Mouse (Mus musculus) MEL (cell line): ENCODE data around the gene Krtap28-13. TPM values are rescaled to one million over a fixed set of nuclear protein-coding genes. Genes with fewer than 3 reads are reported as not detected.

ENCODE experiments used
- DNase-seq: peaks from one replicate; pipeline ENCODE4 v3.0.0; 2011; ENCODE audit warnings: low read depth, low spot score
- H3K27ac ChIP-seq: 2 replicates; pipeline ENCODE4 v1.5.1; 2012; ENCODE audit warnings: low read depth, mild to moderate bottlenecking, control low read depth, low read length, moderate library complexity; ENCODE audit not compliant: control insufficient read depth
- H3K27me3 ChIP-seq, 2 experiments: fragments of 150-350 bp in 1 of 2; sonication (generic) in 1 of 2; 2 replicates each; pipeline ENCODE4 v1.6.1; 2012; ENCODE audit warnings: low read length in 2 of 2, mild to moderate bottlenecking in 2 of 2, improper control_type of control experiment in 1 of 2, moderate library complexity in 1 of 2; ENCODE audit not compliant: insufficient read depth in 2 of 2, control insufficient read depth in 1 of 2
- H3K36me3 ChIP-seq, 2 experiments: 2 replicates each; pipeline ENCODE4 v1.6.1; 2012 to 2014; ENCODE audit warnings: low read length in 2 of 2, improper control_type of control experiment in 1 of 2, inconsistent platforms in 1 of 2, mild to moderate bottlenecking in 1 of 2; ENCODE audit not compliant: insufficient read depth in 2 of 2, control insufficient read depth in 1 of 2
- H3K4me1 ChIP-seq, 2 experiments: fragments of 150-350 bp in 1 of 2; sonication (generic) in 1 of 2; 2 replicates each; pipeline ENCODE4 v1.6.1; 2012; ENCODE audit warnings: low read length in 2 of 2, improper control_type of control experiment in 1 of 2, mild to moderate bottlenecking in 1 of 2; ENCODE audit not compliant: insufficient read depth in 2 of 2, control insufficient read depth in 1 of 2
- H3K4me3 ChIP-seq, 2 experiments: fragments of 150-350 bp in 1 of 2; sonication (generic) in 1 of 2; 2 replicates each; pipeline ENCODE4 v1.5.1; 2012; ENCODE audit warnings: low read depth in 2 of 2, low read length in 2 of 2, mild to moderate bottlenecking in 2 of 2, moderate library complexity in 2 of 2, control low read depth in 1 of 2, improper control_type of control experiment in 1 of 2; ENCODE audit not compliant: control insufficient read depth in 1 of 2, insufficient read depth in 1 of 2
- H3K79me2 ChIP-seq: 2 replicates; pipeline ENCODE4 v1.6.1; 2012; ENCODE audit warnings: mild to moderate bottlenecking, low read length, moderate library complexity; ENCODE audit not compliant: control insufficient read depth, poor library complexity, insufficient read depth
- H3K9ac ChIP-seq: 2 replicates; pipeline ENCODE4 v1.6.1; 2012; ENCODE audit warnings: low read depth, mild to moderate bottlenecking, control low read depth, low read length, moderate library complexity; ENCODE audit not compliant: control insufficient read depth, poor library complexity, severe bottlenecking
- H3K9me3 ChIP-seq: fragments of 150-350 bp; sonication (generic); replicated peaks from 2 replicates; pipeline ENCODE4 v1.6.1; 2012; ENCODE audit warnings: mild to moderate bottlenecking, low read length, improper control_type of control experiment, moderate library complexity; ENCODE audit not compliant: insufficient read depth
- BHLHE40 ChIP-seq: IDR thresholded peaks from 2 replicates; pipeline ENCODE4 v1.6.1; 2012; ENCODE audit warnings: low read depth, mild to moderate bottlenecking, inconsistent platforms, low read length, improper control_type of control experiment, borderline replicate concordance
- CHD2 ChIP-seq: IDR thresholded peaks from 2 replicates; pipeline ENCODE4 v1.6.1; 2011; ENCODE audit warnings: low read length, improper control_type of control experiment
- CTCF ChIP-seq, 3 experiments: IDR thresholded peaks in 2 of 3; conservative IDR thresholded peaks in 1 of 3; 2 replicates each; pipeline ENCODE4 v1.5.1; 2011 to 2012; ENCODE audit warnings: low read length in 3 of 3, low read depth in 2 of 3, mild to moderate bottlenecking in 2 of 3, improper control_type of control experiment in 1 of 3, inconsistent platforms in 1 of 3, mixed read lengths in 1 of 3, moderate library complexity in 1 of 3; ENCODE audit not compliant: control insufficient read depth in 1 of 3, insufficient read depth in 1 of 3, poor library complexity in 1 of 3, severe bottlenecking in 1 of 3
- E2F4 ChIP-seq: IDR thresholded peaks from 2 replicates; pipeline ENCODE4 v1.6.1; 2011; ENCODE audit warnings: low read depth, low read length, improper control_type of control experiment, borderline replicate concordance
- ELF1 ChIP-seq: IDR thresholded peaks from 2 replicates; pipeline ENCODE4 v1.6.1; 2014; ENCODE audit warnings: low read depth, mild to moderate bottlenecking, inconsistent platforms, low read length, improper control_type of control experiment, moderate library complexity
- EP300 ChIP-seq, 2 experiments: IDR thresholded peaks; 2 replicates each; pipeline ENCODE4 v1.6.1; 2011; ENCODE audit warnings: improper control_type of control experiment in 2 of 2, low read length in 2 of 2, low read depth in 1 of 2, mild to moderate bottlenecking in 1 of 2
- GABPA ChIP-seq: IDR thresholded peaks from 2 replicates; pipeline ENCODE4 v1.6.1; 2012; ENCODE audit warnings: low read depth, mild to moderate bottlenecking, inconsistent platforms, low read length, improper control_type of control experiment, moderate library complexity
- GATA1 ChIP-seq: IDR thresholded peaks from 2 replicates; pipeline ENCODE4 v1.6.1; 2011; ENCODE audit warnings: low read depth, low read length, improper control_type of control experiment
- KAT2A ChIP-seq: conservative IDR thresholded peaks from 2 replicates; pipeline ENCODE4 v1.6.1; 2012; ENCODE audit warnings: low read depth, low read length, improper control_type of control experiment, inconsistent platforms
- MAX ChIP-seq: IDR thresholded peaks from 2 replicates; pipeline ENCODE4 v1.6.1; 2011; ENCODE audit warnings: low read length, improper control_type of control experiment
- MAZ ChIP-seq: IDR thresholded peaks from 2 replicates; pipeline ENCODE4 v1.6.1; 2012; ENCODE audit warnings: low read depth, mild to moderate bottlenecking, inconsistent platforms, low read length, improper control_type of control experiment
- MXI1 ChIP-seq: IDR thresholded peaks from 2 replicates; pipeline ENCODE4 v1.6.1; 2011; ENCODE audit warnings: mild to moderate bottlenecking, low read depth, low read length, improper control_type of control experiment
- MYB ChIP-seq: IDR thresholded peaks from 2 replicates; pipeline ENCODE4 v1.6.1; 2011; ENCODE audit warnings: mild to moderate bottlenecking, low read depth, low read length, improper control_type of control experiment
- MYC ChIP-seq: IDR thresholded peaks from 2 replicates; pipeline ENCODE4 v1.6.1; 2011; ENCODE audit warnings: low read depth, mild to moderate bottlenecking, low read length, improper control_type of control experiment, moderate library complexity
- NELFE ChIP-seq: IDR thresholded peaks from 2 replicates; pipeline ENCODE4 v1.6.1; 2011; ENCODE audit warnings: low read depth, low read length, improper control_type of control experiment
- POLR2A ChIP-seq, 2 experiments: IDR thresholded peaks; 2 replicates each; pipeline ENCODE4 v1.6.1; 2011 to 2012; ENCODE audit warnings: low read length in 2 of 2, mild to moderate bottlenecking in 2 of 2, control low read depth in 1 of 2, improper control_type of control experiment in 1 of 2, low read depth in 1 of 2, moderate library complexity in 1 of 2; ENCODE audit not compliant: control insufficient read depth in 1 of 2, insufficient read depth in 1 of 2, poor library complexity in 1 of 2
- POLR2AphosphoS2 ChIP-seq: IDR thresholded peaks from 2 replicates; pipeline ENCODE4 v1.6.1; 2011; ENCODE audit warnings: low read length, improper control_type of control experiment
- POLR2AphosphoS5 ChIP-seq: IDR thresholded peaks from 2 replicates; pipeline ENCODE4 v1.6.1; 2012; ENCODE audit warnings: low read depth, borderline replicate concordance, mild to moderate bottlenecking, inconsistent platforms, low read length, moderate library complexity, mixed read lengths
- RAD21 ChIP-seq: IDR thresholded peaks from 2 replicates; pipeline ENCODE4 v1.6.1; 2011; ENCODE audit warnings: mild to moderate bottlenecking, low read depth, low read length, improper control_type of control experiment
- RCOR1 ChIP-seq: IDR thresholded peaks from 2 replicates; pipeline ENCODE4 v1.6.1; 2012; ENCODE audit warnings: low read depth, mild to moderate bottlenecking, inconsistent platforms, low read length, improper control_type of control experiment
- SIN3A ChIP-seq: IDR thresholded peaks from 2 replicates; pipeline ENCODE4 v1.6.1; 2012; ENCODE audit warnings: low read length, improper control_type of control experiment, inconsistent platforms
- SMC3 ChIP-seq: IDR thresholded peaks from 2 replicates; pipeline ENCODE4 v1.6.1; 2011; ENCODE audit warnings: low read depth, low read length, improper control_type of control experiment
- TAL1 ChIP-seq: IDR thresholded peaks from 2 replicates; pipeline ENCODE4 v1.6.1; 2012; ENCODE audit warnings: mild to moderate bottlenecking, inconsistent platforms, low read length, moderate library complexity, mixed read lengths
- TCF12 ChIP-seq: IDR thresholded peaks from 2 replicates; pipeline ENCODE4 v1.6.1; 2014; ENCODE audit warnings: low read depth, mild to moderate bottlenecking, inconsistent platforms, low read length, improper control_type of control experiment, moderate library complexity
- ZC3H11A ChIP-seq: IDR thresholded peaks from 2 replicates; pipeline ENCODE4 v1.6.1; 2012; ENCODE audit warnings: low read depth, mild to moderate bottlenecking, inconsistent platforms, low read length, improper control_type of control experiment
- ZMIZ1 ChIP-seq: IDR thresholded peaks from 2 replicates; pipeline ENCODE4 v1.6.1; 2012; ENCODE audit warnings: low read depth, mild to moderate bottlenecking, inconsistent platforms, low read length, improper control_type of control experiment, moderate library complexity
- polyA plus RNA-seq, 2 experiments: library from polyadenylated mRNA; stranded (reverse) in 1 of 2; unstranded in 1 of 2; fragments of >175 nt in 1 of 2; fragments of >200 nt in 1 of 2; gene quantifications; 2 replicates each; pipeline versions ENCODE4 v1.2.1 to v1.2.4; 2012; ENCODE audit warnings: low replicate concordance in 2 of 2, low read depth in 1 of 2; ENCODE audit not compliant: insufficient read length in 2 of 2, insufficient read depth in 1 of 2, missing spikeins in 1 of 2
- total RNA-seq: library from RNA; depleted of rRNA; stranded (reverse); fragments of 300-350 nt; gene quantifications from 2 replicates; pipeline ENCODE4 v1.2.3, GENCODE M21; 2012

Gene Krtap28-13
- total and polyA plus RNA-seq, 3 experiments, result not detected

- no peak overlapping the region for H3K27ac ChIP-seq
- TF ChIP-seq MAX (no peak), RAD21 (no peak), SMC3 (no peak), NELFE (no peak), GATA1 (no peak), POLR2A (IDR thresholded peaks at IDR 0.05; ENCODE audit: control insufficient read depth in 1 of 2, insufficient read depth in 1 of 2, low read depth in 1 of 2, low read length in 2 of 2, poor library complexity in 1 of 2) (no peak), MXI1 (no peak), GABPA (no peak), MAZ (no peak), EP300 (IDR thresholded peaks at IDR 0.05; ENCODE audit: low read depth in 1 of 2, low read length in 2 of 2) (no peak), POLR2AphosphoS5 (no peak), KAT2A (no peak), POLR2AphosphoS2 (no peak), ZMIZ1 (no peak), RCOR1 (no peak)
- DNase-seq, result no peak
- H3K79me2 ChIP-seq, result no peaks in the 10 kb centered on the region
- H3K36me3 ChIP-seq, result no peaks in the 10 kb centered on the region
- H3K9ac ChIP-seq, result no peak overlapping the region
- H3K27me3 ChIP-seq, result no peaks in the 10 kb centered on the region
- H3K9me3 ChIP-seq, result no peaks in the 10 kb centered on the region
- no peaks in the 10 kb centered on the region for H3K4me1 ChIP-seq
- no peak overlapping the region for H3K4me3 ChIP-seq
Observed at GRCm38 (mm10) chr1:83016556-83016955, 44.2 kb upstream of the Krtap28-13 start.

DNA sequence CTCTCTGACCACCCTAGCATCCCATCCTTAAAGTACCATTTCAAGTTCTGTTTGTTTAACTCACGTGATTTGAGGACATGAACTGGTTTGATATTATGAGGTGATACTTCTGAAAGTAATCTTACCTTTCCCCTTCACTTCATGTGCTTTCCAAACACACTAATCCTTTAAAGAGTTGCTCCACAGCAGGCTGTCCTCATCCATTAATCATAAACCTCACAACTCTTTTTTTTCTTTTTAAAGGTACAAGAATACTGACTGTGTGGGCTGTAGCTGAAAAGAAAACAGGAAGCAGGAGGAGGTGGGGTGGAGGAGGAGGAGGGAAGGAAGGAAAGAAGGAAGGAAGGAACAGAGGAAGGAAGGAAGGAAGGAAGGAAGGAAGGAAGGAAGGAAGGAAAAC lies 28.8 kb upstream of the Krtap28-13 start:
- Histone ChIP-seq H3K36me3 (no peaks in the 10 kb centered on the region), H3K9ac (no peak overlapping the region)
- TF ChIP-seq ZC3H11A (no peak), CTCF (IDR thresholded peaks at IDR 0.05 in 2 of 3, conservative IDR thresholded peaks at IDR 0.05 in 1 of 3; ENCODE audit: control insufficient read depth in 1 of 3, insufficient read depth in 1 of 3, low read depth in 2 of 3, low read length in 3 of 3, poor library complexity in 1 of 3, severe bottlenecking in 1 of 3) (no peak), TAL1 (no peak), NELFE (no peak), CHD2 (no peak), MYC (no peak), BHLHE40 (no peak), ELF1 (no peak), MAZ (no peak), SIN3A (no peak), EP300 (IDR thresholded peaks at IDR 0.05; ENCODE audit: low read depth in 1 of 2, low read length in 2 of 2) (no peak), MYB (no peak), TCF12 (no peak), SMC3 (no peak), RCOR1 (no peak), E2F4 (no peak)
- TF ChIP-seq, all 39 proteins: peak for 0

More for the DNA sequence above, 28.8 kb upstream of the Krtap28-13 start:
- H3K27me3 ChIP-seq, result no peaks in the 10 kb centered on the region
- no peak overlapping the region for H3K4me3 ChIP-seq
- no peaks in the 10 kb centered on the region for H3K79me2 ChIP-seq
- H3K4me1 ChIP-seq, result no peaks in the 10 kb centered on the region
- no peak for DNase-seq
- no peak overlapping the region for H3K27ac ChIP-seq
- no peaks in the 10 kb centered on the region for H3K9me3 ChIP-seq
